Mouse (Mus musculus) monocyte, adult 2 months (primary cell): ENCODE data around the gene Tas1r1.

Source experiments
- DNase-seq, 2 experiments: peaks; one replicate each; pipeline ENCODE4 v3.0.0; 2022; ENCODE audit warnings: low spot score in 2 of 2, low read depth in 1 of 2

The Tas1r1 gene

DNA sequence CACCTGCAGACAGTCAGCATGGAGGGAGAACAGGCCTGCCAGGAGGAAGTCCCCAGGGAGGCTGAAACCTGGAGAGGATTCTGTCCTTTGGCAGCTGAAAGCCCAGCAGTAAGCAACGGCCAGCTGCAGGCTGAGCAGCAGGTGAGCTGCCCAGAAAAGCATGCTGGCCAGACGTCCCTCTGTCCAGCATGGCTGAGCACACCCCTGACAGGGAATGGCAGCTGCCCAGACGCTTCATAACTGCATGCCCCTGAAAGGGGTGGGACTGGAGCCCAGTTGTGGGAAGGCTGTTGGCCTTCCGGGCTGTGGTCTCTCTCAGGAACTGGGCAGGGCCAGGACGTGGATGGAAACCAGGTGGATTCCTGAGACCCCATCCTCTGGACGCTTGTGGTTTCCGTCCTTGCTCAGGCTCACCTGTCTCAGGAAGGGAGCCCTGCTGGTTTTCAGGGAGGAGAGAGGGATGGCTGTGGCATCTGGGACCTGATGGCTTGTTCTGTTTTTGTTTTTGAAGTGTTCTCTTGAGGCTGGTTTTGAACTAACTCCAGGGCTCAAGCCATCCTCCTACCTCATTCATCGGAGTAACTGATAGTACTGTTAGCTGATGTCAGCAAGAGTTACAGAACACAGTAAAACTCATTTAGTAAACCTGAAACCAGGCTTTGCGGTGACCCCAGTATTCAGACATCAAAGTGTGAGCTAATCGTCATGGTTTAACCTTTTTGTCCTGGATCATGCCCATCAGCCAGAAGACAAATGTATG, at the start of gene Tas1r1:
Gene Tas1r1, minus strand, starts transcription at position 344 of the 760 bp plus-strand sequence.
- DNase-seq = no peak

DNA sequence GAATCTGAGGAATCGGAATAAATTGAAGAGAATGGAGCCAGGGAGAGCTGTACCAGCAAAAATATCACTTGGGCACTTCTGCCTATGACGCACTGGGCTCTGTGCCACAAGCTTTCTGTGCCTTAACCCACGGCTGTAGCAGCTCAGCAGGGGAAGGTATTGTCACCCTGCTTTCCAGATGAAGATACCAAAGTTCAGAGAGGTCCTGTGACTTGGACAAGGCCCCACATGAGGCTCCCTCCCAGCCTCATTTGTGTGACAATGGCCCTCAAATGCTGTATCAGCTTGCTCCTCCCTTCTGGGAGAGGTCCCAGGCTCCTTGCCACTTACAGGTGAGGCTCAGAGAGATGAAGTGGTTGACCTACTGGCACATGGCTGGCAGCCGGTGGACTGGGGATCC, 49.8 kb upstream of the Tas1r1 start:
- no peak for DNase-seq

DNA sequence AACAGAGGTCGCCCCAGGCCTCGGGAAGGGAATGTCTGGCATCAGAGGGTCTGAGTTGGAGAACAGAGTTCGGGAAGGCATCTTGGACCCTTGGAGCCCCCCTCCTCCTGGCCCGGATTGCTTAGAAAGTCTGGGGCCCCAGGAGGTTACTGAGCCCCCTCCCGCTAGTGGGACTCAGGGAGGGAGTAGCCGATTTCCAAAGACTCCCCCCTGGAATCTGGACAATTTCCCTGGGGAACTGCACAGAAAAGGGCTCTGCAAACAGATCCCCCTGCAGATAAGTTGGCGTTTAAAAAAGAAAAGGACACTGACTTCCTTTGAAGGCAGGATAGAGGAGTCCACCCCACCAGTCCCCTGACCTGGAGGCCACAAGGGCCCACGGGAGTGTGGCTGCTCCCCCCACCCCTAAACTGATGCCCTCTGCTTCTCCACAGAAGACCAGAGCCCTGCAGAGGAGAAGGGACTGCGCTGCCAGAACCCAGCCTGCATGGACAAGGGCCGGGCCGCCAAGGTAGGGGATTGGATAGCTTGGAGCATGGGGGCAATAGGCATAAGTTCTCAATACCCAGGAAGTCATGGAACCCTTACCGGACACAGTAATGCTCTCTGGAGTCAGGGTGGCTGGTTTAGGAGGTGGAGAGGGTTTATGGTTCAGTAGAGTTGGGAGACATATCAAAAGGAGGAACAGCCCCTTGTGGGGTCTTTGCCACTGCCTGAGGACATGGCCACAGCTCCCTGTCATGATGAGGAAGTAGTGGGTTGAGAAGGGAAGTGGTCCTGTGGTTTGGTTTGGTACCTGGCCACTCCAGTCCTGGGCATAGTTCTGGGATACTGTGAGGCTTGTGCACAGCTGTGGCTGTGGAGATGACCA, 49.1 kb upstream of the Tas1r1 start:
- DNase-seq = no peak

DNA sequence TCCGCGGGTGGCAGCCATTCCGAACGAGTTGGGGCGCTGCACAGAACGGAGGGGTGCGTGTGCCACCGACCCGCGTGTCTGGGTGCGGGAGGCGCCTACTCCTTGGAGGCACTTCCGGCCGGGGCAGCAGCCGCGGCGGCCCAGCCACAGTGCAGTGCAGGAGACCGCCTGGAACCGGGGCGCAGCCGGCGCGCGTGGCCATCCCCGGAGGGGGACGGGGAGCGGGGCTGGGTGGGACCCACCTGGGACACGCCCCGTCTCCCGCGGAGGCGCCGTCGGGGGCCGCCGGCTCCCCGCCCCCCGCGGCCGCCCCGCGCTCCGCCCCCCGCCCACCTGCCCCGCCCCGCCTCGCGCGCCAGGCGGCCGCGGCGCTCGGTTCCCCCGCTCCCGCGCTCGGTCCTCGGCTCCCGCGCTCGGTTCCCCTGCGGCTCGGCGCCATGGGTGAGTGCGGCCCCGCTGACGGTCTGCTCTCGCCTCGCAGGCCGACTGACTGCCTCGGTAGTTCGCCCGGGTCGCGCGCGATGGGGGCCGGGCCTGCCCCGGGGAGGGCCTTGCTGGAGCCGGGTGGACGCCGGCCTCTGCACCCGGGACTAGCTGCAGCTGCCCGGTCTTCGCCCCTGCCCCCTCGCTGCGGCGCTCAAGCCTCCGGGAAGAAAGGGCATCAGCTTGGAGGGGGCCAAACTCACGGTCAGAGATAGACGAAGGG, 48.3 kb upstream of the Tas1r1 start:
- no peak for DNase-seq

DNA sequence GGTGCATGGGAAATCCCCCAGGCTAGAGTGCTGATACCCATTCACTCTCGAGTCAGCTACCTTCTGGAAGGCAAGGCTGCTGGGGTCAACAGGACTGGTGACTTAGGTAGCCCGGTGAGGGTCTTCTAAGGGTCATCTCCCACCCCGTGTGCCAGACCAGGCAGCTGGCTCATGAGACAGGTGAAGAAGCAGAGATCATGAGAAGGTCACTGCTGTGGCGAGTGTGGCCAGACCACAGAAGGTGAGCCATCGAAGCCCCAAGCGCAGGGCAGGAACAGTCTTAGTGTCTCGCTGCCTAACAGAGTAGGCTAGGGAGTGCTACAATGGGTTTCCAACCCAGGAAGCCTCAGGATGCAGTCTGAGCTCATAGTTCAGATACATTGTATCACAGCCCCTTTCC, 46.2 kb upstream of the Tas1r1 start:
- DNase-seq = no peak

DNA sequence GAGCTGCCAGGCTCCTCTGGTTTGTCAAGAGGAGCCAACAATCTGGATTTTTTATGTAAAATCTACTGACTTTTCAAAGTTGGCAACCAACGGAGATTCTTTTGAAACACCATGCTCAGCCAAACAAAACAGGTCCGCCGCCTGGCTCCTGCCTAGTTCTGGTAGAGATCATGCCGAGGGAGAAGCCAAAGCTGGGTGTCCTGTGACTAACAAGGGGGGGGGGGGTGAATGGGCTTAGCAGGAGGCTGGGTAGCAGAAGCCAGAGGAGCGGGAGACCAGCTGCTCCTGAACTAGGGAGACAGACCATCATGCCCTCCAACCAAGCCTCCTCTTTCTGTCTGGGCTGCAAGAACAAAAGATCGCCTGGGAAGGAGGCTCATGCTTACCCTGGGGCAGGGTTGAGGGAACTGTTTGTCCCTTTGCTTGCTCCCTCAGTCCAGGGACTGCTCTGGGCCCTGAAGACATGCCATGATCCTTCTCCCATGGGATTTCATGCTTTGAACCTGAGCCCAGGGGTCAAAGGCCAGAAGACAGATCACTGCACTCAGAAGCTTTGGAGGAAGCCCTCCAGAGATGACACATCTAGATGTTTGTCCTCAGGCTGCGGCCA, 45.3 kb upstream of the Tas1r1 start:
- no peak for DNase-seq

DNA sequence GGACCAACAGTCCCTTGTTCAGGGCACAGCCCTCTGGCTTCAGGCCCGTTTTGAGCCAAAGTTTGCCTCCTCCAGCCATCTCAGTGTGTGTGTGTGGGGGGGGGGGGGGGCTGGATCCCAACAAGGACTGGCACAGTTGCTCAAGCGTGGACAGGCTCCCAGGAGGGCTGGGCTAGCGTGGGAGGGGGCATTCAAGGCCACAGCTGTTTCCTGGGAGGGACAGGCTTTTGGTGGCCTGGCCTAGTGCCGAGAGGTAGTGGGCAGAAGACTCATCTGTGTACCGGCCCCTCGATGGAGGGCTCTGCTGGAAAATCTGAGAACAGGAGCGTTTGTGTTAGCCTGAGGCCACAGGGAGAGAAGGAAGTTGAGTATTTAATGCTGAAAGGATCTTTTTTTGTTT, 41.6 kb upstream of the Tas1r1 start:
- DNase-seq = no peak

DNA sequence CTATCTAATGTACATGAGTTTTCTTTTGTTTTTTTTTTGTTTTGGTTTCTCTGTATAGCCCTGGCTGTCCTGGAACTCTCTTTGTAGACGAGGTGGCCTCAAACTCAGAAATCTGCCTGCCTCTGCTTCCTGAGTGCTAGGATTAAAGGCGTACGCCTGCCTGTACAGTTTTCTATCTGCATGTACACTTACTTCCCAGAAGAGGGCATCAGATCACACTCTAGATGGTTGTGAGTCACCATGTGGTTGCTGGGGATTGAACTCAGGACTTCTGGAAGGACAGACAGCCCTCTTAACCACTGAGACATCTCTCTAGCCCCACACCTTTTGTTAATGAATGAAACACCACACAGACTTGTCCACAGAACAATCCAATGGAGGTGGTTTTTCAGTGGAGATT, 40.9 kb upstream of the Tas1r1 start:
- no peak for DNase-seq

DNA sequence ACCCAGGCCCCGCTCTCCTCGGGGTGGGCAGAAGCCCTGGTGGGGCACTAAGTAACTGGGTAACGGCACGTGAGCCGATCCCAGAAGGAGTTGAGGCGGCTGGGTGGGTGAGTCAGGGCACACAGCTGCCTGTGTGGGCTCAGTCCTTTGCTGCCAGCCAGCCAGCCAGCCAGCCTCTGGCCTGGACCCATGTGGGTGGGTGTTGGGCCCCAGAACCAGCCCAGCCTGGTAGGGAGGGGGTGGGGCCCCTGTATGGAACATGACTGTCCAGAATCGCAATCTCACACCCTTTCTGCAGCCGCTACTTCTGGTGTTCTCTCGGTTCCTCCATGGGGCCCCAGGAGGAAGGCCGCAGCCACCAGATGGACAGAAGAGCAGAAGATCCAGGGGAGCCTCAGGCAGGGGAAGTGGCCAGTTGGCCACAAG, 39.8 kb upstream of the Tas1r1 start:
- DNase-seq = no peak

DNA sequence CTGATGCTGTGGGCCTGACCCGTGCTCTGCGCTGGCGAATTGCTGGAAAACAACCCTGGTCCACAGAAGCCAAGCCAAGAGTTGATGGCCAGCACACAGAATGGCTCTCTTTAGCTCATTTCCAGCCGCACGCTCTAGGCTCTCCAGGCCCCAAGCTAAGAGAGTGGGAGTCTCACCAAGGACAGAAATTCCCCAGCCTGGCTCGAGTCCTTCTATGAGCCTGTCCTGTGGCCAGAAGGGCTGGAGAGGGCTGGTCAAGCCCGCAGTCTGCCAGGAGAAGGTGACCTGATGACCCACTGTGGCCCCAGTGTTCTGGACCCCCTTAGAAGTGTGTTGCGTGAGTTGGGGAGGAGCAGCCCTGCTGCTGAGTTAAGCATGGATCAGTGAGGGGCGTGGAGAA, 38.8 kb upstream of the Tas1r1 start:
- no peak for DNase-seq

DNA sequence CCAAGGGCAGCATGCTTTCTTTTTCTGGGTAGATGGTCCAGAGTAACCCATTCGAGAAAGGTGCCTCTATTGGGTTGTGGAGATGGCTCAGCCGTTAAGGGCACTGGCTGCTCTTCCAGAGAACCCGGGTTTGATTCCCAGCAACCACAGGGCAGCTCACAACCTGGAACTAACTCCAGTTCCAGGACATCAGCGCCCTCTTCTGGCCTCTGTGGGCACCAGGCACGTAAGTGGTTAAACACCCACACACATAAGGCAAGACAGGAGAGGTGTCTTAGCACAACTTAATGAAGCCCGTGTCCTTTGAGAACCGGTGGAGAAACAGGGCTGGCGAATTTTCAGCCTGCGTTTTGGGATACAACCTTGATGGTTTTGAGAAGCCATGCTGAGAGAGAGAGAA, 36.2 kb upstream of the Tas1r1 start:
- no peak for DNase-seq

DNA sequence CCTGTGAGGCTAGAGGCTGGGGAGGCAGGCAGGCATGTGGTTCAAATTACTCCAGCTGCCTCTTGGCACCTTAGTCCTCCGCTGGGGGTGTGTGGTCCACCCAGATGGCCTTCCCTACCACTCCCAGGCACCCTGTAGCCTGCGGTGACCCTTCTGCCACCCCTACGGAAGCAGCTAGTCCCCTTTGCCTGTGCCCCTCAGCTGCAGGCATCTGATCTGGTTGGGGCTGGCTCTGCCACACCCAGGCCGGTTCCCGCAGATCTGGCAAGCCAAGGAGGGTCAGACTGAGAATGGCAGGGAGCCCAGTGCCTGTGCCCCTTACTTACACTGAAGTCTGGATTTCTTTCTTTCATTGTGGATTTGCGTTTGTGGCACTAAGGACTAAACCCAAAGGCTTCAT, 35.3 kb upstream of the Tas1r1 start:
- DNase-seq = no peak

DNA sequence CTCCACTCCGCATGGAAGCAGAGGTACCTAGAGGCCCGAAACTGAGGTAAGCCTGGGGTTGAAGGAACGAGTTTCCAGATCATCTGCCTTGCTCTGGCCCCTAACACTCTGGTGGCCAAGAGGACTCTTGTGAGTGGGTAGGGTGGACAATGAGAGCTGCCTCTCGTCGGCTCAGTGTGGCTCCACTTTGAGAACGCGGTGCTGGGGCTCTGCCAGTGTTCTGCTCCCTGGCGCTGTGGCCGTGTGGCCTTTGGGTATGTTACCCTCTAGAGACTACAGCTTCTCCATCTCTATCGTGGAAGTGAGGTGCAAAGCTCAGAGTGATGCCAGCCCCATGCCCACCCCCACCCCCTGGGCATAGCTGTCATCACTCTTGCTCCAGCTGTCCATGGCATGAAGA, 34.3 kb upstream of the Tas1r1 start:
- no peak for DNase-seq

DNA sequence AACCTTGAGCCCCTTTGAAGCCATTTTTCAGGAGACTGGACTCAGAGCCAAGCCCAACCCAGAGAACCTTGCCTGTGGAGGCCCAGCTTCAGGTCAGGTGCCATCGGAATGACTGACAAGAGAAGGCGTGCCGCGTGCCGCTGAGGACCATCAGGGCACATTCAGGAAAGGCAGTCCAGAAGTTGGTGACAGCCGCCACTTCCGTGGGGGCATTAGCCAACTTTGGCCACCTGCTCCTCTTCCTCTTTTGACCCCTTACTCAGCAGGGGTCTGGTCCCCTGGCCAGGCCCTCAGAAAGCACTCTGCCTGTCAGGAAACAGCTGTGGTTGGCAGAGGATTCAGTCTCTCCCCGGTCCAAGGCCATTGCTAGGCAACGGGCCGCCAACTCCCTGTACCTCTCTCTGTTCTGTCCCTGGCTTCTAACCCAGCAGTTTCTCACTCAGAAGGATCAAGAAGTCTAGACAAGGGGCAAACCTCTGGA, 33.8 kb upstream of the Tas1r1 start, which contains the start of gene Plekhg5:
Gene Plekhg5, plus strand, starts transcription at position 378 of the 481 bp plus-strand sequence.
- no peak for DNase-seq

DNA sequence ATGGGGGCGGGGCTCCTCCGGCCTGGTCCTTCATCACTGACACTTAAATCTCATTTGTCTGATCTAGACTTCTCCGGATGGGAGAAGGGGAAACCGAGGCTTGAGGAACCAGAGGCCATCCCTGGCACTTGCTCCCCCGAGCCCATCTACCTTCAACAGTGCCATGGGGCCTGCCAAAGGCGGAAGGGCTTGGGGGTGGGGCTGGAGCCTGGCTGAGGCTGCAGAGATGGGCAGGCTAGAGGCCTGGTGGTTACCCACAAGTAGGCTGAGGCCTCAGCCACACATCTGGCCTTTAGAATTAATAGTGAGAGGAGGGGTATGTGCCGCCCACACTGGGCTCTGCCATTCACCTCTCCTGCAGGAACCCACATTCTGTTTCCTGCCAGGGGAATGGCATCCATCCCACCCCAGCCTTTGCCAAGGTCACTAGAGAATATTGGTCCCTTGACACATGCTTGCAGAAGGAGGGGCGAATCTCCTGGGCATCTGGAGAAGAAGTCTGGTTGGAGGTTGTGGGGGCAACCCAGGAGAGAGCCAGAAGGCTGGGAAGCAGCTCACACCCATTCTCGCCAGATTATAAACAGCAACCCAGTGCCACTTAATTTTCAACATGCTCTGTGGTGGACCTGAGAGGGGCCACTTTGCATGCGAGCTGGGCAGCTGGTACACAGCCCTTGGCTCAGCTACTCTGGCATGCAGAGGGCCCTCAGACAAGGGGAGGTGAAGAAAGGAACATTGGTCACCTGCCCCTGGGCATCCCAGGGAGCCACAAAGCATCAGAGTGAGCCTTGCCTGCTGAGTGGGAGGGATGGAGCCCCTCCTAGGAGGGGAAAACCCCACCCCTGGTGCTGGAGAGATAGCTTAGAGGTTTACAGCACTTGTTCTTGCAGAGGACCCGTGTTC, 32.4 kb upstream of the Tas1r1 start:
- no peak for DNase-seq

DNA sequence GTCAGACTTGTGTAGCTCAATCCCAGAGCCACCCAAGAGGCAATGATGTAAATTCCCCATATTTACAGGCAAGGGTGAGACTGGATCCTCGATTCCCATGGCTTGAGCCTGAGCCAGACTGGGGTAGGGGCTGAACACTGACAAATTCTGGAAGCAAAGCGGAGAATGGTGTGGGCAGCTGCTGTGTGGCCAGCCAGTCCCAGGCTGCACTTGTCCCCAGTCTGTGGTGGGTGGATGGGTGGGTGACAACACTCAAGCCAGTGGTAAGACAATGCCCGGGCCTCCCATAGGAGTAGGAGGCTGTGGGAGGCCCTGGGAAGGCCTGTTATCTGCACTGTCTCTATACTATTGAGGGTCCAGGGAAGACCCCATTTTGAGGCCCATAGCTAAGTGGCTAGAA, 30.9 kb upstream of the Tas1r1 start:
- DNase-seq = no peak

DNA sequence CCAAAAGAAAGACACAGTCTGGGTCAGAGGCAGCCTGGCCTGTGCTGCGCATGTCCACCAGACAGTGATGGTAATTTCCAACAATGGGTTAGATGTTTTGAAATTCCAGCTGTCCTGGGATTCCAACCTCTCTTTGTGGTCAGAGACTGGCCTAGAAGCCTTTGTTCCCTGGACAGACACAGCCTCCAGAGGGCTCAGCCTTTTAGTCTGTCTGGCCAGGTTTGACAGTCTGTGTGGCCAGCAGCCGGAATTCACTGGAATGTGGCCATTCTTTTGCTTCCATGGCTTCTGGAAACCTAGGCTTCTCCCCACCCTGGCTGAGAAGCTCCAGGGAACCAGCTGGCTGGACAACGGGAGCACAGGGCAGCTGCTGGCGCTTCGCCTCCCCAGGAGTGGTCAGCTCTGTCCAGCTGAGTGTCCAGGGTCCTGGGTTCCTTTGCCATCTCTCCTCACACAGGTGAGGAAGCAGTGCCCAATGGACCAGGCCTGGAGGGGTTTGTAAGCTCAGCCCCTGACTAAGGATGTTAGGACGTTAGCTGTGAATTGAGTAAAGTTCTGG, 29.9 kb upstream of the Tas1r1 start:
- no peak for DNase-seq

DNA sequence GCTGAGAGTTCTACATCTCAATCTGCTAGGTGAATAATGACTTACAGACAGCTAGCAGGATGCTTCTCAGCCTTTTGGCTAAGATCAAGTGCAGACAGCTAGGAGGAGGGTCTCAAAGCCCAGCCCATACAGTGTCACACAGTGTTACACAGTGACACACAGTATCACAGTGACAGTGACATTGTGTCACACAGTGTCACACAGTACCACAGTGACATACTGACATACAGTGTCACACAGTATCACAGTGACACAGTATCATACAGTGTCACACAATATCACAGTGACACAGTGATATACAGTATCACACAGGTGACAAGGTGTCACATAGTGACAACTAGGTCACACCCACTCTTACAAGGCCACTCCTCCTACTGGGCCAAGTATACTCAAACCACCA, 28.9 kb upstream of the Tas1r1 start:
- DNase-seq = no peak

DNA sequence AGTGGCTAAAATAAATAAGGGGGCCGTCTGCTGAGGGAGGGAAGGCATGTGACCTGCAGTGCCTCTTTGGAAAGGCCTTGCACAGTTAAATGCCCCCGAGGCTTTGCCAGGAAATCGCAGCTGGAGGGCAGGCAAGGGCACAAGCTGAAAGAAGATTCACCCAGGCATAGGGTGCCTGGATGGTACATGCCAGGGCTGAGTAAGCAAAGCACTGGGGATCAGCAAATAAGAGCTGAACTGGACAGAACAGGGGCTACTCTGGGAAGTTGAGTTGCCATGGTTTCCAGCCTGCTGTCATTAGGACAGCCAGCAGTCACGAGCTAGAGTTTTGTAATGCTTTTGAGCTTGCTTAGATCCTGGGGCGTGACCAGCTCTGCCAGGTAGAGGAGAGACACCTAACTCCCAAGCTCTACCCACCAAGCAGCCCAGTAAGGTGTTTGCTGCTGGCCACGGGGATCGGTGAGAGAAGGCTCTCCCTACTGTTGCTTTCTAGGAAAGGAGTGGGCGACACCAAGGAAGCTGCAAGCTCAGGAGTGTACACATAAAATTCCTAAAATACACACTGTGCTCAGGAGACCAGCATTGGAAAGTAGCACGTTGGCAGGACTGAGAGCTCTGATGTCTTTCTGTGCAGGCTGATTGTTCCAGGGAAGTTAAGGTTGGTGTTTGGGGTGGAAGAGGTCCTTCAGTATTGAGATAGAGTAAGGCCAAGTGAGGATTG, 24.2 kb upstream of the Tas1r1 start:
- DNase-seq = no peak
